Mouse (Mus musculus): Measurements from ENCODE around the gene Scel. TPM values are rescaled to one million over a fixed set of nuclear protein-coding genes. Genes with fewer than 3 reads are reported as not detected.

Scel gene
- total RNA-seq, 2 experiments from 2014 or later = 0.26 TPM

DNA sequence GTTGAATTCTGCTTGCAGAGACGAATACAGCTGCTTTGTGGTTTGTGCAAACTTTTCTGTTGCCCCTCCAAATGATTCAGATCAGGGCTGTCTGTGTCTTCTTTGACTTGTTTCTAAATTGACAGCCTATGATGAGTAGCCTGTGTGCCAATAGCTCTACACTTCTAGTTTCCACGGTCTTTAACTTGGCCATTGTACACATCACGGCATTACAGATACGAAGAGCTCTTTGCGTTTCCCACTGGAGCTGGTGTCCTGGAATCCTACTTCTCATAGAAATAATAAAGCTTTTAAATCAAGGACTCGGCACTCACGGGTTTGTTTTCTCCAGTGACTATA, 300 bp downstream of the Scel start:
- DNase-seq = no peak

DNA sequence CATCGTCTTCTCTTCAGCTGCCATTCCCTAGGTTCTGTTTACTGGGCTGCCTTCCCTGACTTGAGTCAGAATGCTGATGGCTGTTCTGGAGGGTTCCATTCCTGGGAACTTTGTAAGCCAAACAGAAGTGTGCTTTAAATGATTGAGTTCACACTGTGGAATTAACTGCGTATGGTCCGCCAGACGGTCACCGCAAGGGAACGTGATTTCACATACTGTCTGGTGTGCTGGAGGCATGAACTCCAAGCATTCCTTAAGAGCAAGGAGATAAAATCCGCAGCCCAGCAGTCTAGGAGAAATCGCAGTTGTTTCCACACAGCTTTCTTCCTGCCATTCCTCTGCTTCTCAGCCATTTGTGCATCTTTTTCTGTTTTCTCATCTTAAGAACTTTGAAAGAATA, 2.3 kb downstream of the Scel start:
- DNase-seq = no peak

- no peak for DNase-seq
Measured at GRCm38 (mm10) chr14:103526286-103526685, 13.1 kb downstream of the Scel start.

DNA sequence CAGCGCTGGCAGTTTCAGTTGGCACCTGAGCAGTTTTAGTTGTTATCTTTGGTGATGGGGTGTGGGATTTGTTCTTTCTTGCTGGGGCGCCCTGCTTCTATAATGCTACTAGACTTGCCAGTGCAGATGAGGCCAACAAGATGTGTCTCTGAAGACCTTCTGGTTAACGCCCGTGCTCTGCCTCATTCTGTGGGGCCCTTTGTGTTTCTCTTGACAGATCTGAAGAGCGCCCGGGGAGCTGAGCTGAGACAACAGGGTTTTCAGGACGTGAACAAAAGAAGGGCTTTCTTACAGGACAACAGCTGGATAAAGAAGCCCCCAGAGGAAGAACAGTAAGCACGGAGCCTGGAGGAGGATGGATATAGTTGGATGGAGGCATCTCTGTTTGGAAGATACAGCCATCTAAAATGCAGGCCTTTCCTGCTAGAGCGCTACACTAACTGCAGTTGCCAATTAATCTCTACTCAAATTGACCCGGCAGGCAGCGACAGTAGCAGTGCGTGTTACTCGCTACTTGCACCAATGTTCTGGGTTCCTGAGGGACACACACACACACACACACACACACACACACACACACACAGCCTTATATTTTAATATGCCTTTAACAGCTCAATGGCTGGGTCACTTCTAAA, 16.7 kb downstream of the Scel start:
- DNase-seq = no peak

- DNase-seq = no peak
Measured at GRCm38 (mm10) chr14:103531722-103532341, 18.7 kb downstream of the Scel start.

GRCm38 (mm10) chr14:103535511-103536024, 22.4 kb downstream of the Scel start:
- no peak for DNase-seq

- DNase-seq = no peak
Measured at GRCm38 (mm10) chr14:103536334-103536733, 23.2 kb downstream of the Scel start.

DNA sequence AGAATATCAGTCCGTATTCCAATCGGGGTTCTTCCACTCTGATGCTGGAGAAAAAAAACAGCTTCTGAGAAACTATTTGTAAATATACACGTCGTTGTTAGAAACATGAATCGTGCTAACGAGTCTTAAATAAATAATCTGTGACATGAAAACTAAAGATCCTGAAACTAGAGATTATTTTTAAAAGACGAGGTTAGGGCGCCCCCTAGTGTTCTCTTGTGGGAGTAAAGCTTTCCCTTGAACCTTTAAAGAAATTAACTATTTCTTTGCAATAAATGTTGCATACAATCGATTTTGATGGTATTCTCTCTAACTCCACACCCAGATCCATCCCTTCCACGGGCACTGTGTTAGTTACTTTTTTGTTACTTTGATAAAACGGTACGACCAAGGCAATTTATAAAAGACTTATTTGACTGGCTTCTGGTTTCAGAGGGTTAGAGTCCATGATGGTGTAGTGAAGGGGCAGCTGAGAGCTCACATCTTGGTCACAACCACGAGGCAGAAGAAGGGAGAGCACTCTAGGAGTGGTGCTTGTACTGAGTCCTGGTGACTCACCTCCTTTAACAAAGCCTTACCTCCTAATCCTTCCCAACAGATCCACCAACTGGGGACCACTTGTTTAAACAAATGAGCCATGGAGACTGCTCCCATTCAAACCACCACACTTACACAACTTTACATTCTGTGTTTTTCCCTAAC, 24.4 kb downstream of the Scel start:
- peak; percentile 47 to 52 for DNase-seq

DNA sequence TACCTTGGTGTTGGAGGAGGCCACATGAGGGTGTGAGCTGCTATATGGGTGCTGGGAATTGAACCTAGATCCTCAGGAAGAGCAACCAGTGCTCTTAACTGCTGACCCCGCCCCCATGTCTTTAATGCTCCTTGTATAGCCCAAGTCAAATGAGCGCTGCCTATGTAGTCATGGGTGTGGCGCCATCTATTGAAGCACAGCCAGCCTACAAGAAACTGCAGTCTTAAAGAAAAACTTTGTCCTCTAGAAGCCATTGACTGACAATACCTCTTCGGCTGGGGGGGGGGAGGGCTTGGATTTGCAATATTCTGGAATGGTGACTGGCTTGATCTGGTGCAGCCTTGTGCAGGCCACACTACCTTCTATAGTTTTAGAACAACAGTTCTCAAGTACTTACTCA, 26.7 kb downstream of the Scel start:
- no peak for DNase-seq

DNA sequence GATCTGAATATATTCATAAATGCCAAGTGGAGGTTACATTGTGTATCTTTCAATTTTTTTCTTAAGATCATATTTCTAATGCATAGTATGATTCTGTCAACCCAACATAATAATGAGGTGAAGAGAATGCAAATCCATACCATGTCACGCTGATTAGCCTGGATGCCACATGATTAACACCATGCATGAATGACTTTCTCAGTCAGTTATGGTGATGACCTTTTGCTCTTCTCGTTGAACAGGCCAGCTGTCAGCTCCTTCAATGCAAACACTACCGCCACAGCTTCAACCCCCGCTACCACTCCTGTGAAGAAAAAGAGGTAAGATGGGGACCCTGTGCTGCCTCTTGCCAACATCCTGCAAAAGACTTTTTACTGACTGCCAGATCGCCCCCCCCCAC, 28.5 kb downstream of the Scel start:
- no peak for DNase-seq

DNA sequence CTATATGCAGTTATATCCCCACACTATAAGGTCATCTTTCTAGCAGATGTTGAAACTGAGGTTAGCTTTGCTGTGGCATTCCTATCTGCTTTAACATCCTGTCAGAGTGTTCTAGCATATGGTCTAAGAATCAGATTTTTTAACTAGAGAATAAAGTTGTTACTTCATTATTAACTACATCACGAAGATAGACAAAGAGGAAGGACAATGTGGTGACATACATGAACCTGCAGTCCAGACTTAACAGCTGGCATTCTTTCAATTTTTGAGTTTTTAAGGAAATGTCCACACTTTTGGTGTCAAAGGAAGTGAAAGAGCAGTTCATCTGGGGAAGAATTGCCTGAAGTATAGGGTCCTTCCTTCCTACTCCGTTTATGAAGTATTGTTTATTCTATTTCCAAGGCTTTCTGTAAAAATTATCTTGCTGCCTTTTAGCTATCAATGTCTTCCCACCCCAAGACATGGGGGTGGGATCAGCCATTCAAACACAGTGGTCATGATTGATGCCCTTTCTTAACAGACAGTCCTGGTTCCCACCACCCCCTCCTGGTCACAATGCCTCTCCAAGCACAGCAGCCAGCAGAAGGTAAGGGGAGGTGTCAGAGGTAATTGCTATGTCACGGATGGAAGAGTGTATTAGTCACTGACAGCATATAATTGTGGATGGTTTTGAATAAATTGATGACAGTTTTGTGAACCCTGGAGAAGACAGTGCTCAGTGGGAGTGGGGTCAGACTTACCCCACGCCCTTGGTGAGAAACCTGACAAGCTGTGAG, 30.4 kb downstream of the Scel start:
- no peak for DNase-seq

- peak; percentile 16 to 25 for DNase-seq
Measured at GRCm38 (mm10) chr14:103545734-103546133, 32.6 kb downstream of the Scel start.

DNA sequence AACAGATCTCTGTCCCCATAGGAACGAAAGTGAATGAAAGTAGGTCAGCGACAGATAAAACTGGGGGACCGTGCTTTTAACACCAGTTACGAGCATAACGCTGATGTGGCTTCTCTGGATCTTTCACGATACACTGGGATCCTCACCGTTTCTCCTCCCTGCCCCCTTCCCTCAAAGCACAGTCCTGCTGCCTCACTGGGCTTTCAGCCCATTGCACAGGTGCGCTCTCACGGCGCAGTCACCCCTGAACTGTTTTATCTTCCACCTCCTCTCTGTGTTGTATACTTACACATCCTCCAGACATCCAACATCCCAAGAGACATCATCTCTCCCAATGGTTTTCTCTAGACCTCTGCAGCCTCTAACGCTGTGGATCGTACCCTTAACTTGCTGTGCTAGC, 33.1 kb downstream of the Scel start:
- no peak for DNase-seq

DNA sequence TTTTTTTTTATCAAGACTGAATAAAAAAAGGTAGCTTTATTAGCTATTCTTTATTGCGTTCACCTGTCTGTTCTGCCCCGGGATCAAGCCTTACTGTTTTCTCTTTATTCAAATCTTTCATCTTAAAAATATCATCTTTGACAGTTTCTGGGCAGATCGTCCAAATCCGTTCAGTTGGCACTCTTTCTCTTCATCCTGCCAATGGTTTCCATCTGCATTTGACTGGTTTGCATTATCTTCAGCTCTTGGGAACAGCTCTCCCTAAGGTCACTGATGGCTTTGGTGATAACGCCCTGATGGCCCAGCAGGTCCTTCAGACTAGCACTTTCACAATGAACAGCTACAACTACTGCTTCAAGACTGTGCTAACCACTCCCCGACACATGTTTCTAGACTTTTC, 35.1 kb downstream of the Scel start:
- DNase-seq = no peak

- peak; percentile 79 to 82 for DNase-seq
Measured at GRCm38 (mm10) chr14:103550480-103550879, 37.3 kb downstream of the Scel start.

DNA sequence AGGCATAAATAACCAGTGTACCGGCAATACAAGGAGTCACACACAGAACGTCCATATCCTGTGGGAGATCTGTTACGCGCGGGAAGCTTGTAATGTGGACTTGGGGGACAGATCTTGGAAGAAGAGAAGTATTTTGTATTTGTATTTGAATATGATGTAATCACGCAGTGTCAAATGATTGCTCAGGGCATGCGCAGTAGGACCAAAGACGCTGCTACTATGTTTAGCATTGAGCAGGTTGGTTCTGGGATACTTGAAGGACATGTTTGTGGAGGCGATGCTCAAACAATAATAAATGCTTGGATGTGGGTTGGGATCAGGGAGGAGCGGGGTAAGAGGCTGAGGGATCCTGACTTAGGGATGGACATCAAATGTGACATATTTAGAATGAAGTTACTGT, 37.8 kb downstream of the Scel start:
- DNase-seq = no peak

GRCm38 (mm10) chr14:103551921-103552320, 38.8 kb downstream of the Scel start:
- DNase-seq = no peak

DNA sequence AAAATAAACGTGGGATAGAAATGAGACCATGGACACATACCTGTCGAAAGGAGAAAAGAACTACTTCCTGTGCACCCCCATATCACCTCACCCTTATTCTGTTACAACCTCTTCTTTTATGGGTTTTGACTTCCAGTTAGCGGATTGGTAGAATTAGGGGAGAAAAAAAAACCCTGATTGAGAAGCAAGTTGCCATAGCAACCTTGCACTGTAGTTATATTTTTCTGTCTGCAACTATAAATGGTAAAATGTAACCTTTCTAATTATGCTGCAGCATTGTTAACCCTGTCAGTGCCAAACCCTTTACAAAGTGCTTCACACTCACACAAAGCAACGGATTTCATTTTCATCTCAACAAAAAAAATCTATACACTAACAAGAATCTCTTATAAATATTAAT, 39.2 kb downstream of the Scel start:
- DNase-seq = no peak

DNA sequence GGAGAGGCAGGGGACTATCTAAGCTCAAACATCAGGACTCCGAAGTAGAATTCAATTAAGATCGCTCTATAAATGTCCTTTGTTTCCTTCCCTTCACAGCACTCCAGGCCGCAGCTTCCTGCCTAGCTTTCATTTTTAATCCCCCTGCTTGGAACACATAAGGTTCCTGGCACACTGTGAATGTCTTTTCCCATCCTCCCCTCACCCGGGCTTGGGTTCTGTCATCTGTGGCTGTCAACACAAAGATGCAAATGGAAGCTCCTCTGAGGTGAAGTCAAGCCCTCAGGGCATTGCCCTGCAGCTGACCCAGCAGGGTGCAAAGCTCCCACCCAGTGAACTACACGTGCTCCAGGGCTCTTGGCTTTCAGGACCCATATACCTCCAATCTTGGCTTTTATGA, 43.5 kb downstream of the Scel start:
- no peak for DNase-seq

DNA sequence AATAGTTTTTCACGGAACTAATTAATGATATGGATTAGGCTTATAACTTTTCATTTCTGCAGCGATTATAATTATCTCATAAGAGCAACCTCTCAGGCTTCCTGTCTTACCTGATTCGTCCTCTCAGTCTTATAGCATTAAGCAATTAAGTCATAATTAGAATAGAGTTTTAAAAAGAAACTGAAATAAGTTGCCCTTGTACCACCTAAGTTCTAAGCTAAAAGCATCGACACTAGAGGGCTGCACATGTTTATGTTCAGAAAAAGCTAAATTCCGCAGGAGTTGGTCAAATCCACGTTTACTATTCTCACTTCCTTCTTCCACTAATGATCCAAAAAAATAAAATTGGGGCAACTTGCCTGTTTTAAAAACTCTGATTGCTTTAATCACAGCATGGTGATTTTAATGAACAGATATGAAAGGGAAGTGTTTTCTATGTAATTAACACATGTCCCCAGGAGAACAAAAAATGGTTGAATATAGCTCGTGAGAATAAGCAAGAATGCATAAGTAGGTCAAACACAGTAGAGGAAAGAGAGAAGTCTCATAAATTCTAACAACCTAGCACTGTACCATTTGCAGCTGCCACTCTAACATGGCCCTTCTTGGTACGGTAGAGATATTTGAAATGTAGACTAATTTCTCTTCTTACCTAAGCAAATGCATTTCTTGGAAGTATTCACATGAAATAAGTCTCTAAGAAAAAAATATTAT, 48.4 kb downstream of the Scel start:
- no peak for DNase-seq

DNA sequence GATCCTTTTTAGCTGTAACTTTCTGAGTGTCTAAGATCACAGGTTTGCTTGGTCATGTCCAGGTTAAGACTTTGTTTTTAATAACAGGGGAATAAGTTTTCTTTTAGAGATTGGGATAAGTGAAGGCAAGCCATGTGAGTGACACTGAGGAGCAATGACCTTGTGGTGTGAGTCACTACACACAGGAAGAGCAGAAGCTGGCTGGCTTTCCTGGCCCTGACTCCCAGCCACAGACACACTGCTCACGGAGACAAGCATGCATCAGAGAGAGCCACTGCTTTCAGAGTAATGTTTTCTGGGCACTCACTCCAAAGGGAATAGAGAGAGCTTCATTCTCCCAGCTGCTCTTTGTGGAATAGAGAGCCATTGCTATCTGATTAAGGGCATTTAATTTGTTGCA, 54.8 kb downstream of the Scel start:
- peak; percentile 69 to 73 for DNase-seq

DNA sequence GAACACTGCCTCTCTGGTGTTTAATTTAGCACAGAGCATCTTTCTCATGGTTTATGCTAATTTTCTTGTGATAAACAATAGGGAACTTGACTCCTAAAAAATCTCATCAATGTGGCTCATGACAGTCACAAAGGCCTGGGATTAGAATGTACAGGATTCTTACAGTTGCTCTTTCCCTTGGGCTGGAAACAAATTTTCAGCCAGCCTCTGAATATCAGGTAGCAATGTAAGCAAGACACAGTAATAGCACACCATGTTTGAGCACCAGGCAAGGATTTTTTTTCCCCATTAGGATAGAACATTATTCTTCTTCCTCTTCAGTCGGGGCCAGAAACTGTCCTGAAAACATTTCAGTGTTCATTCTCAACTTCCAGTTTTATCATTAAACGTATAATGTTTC, 55.3 kb downstream of the Scel start:
- DNase-seq = no peak

All from adrenal gland, postnatal 36 days (tissue).